Mouse (Mus musculus): ENCODE measurements around the gene Tns3.

DNA sequence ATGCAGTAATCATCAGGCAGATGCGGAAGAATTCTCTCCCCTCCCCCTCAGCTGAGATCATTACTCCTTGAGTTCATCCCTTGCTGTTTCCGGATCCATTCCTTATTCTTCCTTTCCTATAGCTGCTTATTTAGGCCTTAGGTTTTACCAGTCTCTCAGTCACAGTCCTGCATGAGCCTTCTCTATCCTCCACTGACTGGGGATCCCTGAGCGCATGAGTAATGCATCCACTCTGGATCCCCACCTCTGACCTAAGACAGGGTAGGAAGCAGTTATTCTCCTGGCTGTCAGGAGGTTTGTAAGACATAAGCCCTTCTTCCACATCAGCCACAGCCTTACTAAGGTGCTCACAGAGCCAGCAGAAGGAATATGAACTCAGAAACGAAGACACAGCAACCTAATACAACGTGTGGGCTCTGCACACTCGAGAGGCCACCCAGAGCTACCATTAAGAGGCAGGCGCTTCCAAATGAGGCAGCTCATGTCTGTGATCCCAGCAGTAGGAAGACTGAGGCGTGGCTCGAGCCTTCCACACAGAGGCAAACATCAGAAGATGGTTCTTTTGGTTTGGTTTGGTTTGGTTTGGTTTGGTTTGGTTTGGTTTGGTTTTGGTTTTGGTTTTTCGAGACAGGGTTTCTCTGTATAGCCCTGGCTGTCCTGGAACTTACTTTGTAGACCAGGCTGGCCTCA lies 38.3 kb downstream of the Tns3 start:
- TF ChIP-seq POLR2A (IDR thresholded peaks at IDR 0.05; ENCODE audit: insufficient read depth, low read depth, low read length) (no peak), CTCF (IDR thresholded peaks at IDR 0.05; ENCODE audit: insufficient read depth, low read depth, low read length) (no peak)
